Mouse (Mus musculus) right cerebral cortex, adult 18-20 months (tissue): ENCODE measurements around the gene Ap2a2.

Experiments used
- DNase-seq: peaks from one replicate; pipeline ENCODE4 v3.0.0; 2022; ENCODE audit warnings: mixed read lengths

Gene Ap2a2

DNA sequence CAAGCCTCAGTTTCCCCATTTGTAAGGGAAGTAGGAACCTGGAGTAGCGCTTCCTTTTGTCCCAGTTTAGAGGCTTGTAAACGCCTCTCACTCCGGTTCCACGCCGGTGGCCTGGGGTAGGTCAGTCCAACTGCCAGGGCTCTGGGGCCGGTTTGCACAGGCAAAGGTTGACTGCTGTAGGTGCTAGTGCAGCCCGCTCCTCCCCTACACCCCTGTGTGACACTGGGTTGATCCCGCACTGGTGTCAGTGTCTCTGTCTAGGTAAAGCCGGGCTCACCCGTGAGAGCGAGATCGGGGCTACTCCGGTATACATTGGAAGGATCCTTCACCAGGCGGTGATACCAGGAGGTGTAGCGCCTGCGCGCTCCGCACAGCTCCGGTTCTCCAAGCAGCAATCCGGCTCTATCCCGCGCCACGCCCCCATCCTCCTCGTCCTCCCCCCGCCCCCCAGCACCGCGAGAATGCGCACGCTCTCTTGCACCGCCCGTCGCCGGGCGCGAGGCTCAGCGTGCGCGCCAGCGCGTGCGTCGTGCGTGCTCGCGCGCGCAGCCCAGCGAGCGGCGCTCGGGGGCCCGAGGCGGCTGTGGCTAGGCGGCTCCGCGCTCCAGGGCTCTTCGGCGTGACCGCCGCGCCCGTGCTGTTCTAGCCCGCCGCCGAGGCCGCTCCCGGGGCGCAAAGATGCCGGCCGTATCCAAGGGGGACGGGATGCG, at the start of gene Ap2a2:
Gene Ap2a2 (plus strand): TSS at position 492 of the 710 bp plus-strand sequence.
- peak; percentile 92 for DNase-seq

DNA sequence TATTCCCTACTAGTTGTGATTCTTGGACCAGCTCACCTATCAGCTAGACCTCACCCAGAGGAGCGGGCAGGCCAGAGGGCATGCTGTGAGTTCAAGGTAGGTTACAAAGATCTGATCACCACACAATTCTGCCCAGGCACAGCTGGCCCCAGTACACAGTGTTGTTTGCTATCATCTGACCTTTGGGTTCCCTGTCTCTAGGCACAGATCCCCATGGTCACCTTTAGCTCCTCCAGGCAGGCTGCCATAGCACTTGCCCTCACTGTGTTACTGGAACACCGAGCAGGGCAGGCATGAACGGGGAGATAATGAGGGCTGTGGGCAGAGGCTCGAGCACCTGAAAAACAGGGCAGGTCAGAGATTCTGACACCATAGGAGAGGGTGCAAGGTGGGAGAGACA, 44.3 kb upstream of the Ap2a2 start:
- no peak for DNase-seq

- no peak for DNase-seq
Measured at GRCm38 (mm10) chr7:141518296-141518695, 43.7 kb upstream of the Ap2a2 start.

DNA sequence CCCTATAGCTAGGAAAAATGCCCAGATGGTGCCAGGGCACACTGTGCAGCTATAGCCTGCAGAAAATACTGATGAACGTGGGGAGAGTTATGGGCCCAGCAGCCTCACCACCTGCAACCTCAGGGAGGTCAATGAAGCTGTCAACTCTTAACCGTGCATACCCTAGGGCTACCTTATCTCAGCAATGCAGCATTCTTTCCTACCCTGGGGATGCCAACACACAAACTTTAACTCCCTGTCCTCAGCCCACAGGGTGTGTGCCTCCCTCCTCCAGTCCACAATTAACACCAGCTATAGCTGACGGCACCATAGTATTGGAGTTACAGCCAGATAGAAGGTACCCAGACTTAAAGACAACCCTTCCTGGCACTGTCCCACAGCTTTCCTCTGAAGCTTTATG, 43.0 kb upstream of the Ap2a2 start:
- DNase-seq: no peak

DNA sequence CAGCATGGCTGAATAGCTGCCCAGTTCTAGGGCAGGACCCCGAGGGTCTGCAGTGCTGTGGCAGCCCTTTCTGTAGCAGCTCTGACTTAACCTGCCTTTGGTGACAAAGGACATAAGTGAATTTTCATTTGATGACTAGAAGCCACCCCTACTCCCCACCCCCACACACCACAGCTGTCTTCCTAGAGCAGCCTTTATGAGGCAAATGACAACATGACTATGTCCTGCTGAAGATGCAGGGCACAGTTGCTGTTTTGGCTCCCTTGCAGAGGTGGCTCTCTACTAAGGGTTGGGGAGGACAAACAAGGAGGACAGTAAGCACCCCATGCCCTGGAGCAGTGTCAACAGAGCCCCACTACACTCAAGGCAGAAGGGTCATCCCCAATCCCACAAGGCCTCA, 42.2 kb upstream of the Ap2a2 start:
- no peak for DNase-seq

- DNase-seq: no peak
Measured at GRCm38 (mm10) chr7:141523007-141523406, 39.0 kb upstream of the Ap2a2 start.

DNA sequence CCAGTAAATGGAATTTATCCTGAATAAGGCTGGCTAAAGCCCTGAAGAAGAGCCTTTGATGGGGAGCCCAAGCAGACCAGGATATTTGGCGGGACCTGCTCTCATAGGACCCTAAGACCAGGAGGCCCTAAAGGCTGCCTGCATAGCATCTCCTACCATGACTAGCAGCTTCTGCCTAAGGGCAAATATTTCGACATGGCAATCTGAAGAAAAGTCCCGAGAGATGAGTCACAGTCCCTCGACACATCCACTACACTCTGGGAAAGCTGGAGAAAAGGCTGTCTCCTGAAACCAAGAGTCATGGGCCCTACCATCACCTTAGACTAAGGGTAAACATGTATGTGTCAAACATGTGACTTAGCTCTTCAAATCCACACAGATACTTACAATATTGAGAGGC, 37.7 kb upstream of the Ap2a2 start:
- no peak for DNase-seq

DNA sequence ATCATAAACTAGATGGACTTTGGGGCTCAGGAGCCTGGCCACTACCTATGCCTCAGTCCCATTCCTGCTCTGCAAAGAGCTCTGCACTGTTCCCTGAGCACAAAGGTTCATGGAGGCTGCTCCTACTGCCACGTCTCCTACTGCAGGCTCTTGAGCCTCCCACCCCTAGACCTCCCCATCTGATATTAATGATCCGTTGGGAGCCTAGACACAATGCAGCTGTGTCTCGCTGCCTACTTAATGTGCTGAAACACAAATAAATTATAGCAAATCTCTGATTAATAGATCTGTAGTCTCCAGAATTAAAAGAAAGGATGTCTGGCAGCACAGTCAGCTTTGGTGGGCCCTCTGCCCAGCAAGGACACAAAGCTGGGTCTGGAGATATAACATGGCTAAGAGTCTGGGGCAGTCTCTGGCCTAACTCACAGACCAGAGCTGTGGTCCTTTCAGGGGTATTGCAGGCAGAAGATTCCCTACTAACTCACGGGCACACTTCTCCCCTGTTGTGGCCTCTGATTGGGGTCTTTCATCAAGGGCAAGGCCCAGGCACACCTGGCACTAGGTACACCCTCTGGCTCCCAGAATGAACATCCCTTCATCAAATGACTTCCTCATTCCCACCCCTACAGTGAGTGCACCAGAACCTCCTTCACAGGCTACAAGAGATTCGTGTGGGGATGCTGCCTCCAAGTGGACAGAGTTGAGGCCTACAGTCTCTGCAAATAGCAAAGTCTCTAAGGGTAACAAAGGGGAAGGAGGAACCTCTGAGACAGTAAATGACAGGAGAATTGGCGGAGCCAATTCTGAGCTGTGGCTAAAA, 37.0 kb upstream of the Ap2a2 start:
- DNase-seq: peak; percentile 73

GRCm38 (mm10) chr7:141525580-141525925, 36.4 kb upstream of the Ap2a2 start:
- DNase-seq: no peak

DNA sequence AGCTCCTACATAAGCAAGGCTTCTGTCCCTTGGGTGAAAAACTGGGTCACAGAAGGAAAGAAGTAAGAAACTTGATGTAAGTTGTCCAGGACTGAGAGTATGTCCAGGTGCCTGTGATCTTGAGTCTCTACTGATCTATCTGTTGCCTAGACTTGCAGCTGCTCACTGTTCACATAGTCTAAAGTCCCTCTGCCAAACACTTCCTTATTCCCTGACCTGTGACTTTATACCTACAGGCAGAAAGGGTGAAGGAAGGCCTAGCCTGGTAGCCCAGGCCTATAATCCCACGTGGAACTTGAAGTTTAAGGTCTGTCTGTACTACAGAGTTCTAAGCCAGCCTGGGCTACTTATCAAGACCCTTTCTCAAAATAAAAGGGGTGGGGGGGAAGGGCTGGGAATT, 26.4 kb upstream of the Ap2a2 start:
- no peak for DNase-seq

- no peak for DNase-seq
Measured at GRCm38 (mm10) chr7:141538852-141539555, 23.0 kb upstream of the Ap2a2 start.

- DNase-seq: peak; percentile 97
Measured at GRCm38 (mm10) chr7:141539556-141540311, 22.2 kb upstream of the Ap2a2 start, which contains the start of gene Chid1. Gene Chid1, minus strand, starts transcription at chr7:141539857.

DNA sequence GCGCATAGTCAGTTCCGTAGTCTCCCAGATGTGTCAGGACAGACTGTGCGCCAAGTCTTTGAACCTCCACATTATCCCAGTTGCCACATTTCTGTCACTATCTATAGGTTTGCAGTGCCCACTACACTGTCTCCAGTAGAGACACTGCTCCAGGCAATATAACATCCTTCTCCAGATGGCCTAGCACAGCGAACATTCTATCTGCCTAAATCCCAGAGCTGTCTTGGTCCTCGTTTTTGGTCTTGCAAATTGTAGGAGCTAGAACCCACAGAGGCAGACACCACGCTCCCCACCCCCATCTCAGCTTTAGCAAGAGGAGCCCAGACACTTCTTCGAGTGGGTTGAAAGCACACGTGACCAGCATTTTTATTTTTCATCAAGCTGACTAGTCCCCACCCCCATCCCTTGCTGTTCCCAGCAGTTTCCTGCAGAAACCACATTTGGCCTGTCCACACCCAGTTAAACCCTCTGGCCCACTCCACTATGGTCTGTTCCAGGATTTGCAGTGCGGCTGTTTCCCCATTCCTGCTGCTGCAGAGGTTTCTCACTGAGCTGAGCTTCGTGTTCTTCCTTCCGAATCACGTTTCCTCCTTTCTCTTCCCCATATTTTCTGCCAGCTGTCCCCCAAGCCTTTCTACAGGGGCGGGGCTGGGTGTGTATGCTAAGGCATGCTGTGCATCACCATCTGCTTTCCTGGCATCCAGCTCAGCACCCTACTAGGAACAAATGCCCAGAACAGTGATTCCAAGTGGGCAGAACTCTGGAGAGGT, 21.5 kb upstream of the Ap2a2 start:
- DNase-seq: peak; percentile 88

DNA sequence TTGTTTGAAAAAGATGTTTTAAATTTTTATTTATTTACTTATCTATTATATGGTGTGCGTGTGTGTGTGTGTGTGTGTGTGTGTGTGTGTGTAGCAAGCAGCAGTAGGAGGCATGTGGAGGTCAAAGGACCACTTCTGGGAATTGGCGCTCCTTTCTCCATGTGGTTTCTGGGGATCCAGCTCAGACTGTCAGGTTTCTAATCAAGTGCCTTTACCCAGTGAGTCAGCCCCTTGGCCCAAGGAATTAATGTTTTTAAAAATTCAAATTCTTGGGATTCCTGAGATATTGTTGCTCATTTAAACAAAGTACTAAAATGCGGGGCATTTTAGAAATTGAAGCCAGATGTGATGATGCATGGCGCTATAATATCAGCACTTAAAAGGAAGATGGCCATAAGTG, 20.3 kb upstream of the Ap2a2 start:
- no peak for DNase-seq

GRCm38 (mm10) chr7:141542588-141542987, 19.4 kb upstream of the Ap2a2 start:
- DNase-seq: no peak

DNA sequence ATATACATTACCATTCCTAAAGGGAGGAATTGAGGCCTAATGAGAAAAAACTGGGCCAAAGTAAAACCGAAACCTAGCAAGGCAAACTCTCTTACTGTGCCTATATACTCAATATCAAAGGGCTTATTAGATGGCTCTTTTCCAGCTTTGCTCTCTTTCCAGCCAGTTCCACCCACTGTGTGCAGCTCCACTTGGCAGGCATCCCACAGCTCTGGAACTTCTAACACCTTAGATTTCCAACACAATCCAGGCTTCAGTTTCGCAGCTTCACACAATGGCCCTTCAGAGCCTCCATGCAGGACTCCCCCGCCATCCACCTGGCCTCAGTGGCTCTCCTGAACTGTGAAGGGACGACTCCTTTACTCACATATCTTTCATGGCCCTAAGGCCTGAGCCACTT, 17.3 kb upstream of the Ap2a2 start:
- DNase-seq: peak; percentile 29

DNA sequence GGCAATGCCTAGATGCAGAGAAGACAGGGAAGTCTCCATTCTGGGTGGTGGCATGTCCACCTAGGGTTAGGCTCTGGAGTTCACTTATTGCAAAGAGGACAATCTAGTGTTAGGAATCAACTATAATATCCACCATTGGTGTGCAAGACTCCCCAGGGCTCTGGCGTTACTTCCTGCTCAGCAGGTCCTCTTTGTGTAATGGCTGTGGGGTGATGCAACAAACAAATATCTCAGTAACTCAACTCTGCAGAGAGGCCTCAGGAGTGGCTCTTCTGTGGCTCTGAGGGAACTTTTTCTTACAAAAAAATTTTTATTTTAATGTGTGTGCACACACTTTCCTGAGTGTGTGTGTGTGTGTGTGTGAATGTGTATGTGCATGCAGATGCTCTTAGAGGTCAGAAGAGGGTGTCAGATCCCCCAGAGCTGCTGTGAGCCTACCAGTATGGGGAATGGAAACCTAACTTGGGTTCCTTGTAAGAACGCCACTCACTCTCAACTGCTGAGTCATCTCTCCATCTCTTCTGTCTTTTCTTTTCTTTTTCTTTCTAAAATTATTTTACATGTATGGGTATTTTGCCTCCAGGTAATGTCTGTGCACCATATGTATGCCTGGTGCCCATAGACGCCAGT, 12.4 kb upstream of the Ap2a2 start:
- no peak for DNase-seq

DNA sequence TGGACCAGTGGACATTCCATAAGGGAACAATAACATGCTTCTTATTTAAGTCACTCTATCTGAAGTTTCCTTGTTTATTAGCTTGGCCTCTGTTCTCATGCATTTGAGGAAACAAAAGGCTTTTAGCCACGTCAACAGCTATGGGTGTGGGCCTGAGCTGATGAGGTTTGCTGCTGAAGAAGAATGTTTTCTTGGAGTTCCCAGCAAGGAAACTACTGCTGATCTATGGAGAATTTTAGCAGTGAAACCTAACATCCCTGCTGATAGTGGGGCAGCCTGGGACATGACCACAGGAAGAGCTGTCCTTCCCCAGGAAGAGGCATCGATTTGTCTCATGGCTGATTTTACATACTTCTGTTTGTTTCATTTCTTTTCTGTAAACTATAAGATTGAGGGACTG, 11.5 kb upstream of the Ap2a2 start:
- DNase-seq: no peak

DNA sequence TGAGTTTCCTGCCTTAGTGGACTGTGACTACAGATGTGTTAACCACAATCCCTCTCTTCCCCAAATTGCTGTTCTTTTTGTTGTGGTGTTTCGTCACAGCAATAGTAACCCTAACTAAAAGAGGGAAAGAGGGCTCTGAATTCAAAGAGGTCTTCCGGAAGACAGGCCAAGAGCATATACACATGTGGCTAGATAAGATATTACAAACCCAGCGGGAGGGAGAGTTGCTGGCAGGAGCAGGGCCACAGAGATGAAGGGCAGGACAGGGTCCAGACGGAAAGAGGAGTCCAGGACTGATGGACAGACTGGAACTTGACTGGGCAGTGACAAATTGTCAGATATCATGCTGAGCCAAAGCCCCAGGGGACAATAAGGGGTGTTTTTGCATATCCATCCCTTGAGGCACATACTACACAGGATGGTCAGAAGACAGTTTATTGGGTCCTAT, 3.6 kb upstream of the Ap2a2 start:
- DNase-seq: no peak

DNA sequence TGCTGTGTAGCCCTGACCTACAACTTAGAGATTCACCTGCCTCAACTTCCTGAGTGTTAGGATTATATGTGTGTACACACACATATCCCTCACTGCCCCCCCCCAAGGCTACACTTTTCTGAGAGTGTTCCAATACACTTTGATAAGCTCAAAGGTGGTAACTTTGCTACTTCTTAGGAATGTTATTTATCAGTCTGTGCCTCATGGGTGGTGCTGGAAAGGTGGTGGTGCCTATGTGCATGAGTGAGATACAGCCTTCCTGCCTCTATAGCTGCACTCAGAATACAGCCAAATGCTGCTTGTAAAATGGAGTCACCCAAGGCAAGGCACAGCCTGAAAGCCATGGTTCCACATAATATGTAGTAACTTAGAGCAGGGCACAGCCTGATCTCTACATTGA, 3.0 kb upstream of the Ap2a2 start:
- no peak for DNase-seq

GRCm38 (mm10) chr7:141559726-141560325, 2.1 kb upstream of the Ap2a2 start:
- no peak for DNase-seq
